Mouse (Mus musculus) midbrain, embryonic 12.5 days (tissue): ENCODE data around the gene Cyyr1. TPM values are rescaled to one million over a fixed set of nuclear protein-coding genes. Genes with fewer than 3 reads are reported as not detected.
"Not testable (repeated sequence)": the region's sequence is repeated elsewhere in the genome, so short reads cannot be mapped to it uniquely, and the experiment has no call there.

Experiments
- ATAC-seq: fragments of 200-750 bp; cut with Nextera tagmentation; 2 replicates; pipeline ENCODE4 v1.8.0; 2017; ENCODE audit warnings: low read depth, moderate TSS enrichment, moderate library complexity; ENCODE audit not compliant: low FRiP score
- H3K27ac ChIP-seq: fragments of 300-500 bp; sonication (generic); replicated peaks from 2 replicates; pipeline ENCODE4 v1.5.1; 2016; ENCODE audit warnings: mild to moderate bottlenecking
- H3K27me3 ChIP-seq: fragments of 300-500 bp; sonication (generic); 2 replicates; pipeline ENCODE4 v1.6.1; 2016; ENCODE audit warnings: mild to moderate bottlenecking
- H3K36me3 ChIP-seq: fragments of 300-500 bp; sonication (generic); 2 replicates; pipeline ENCODE4 v1.6.1; 2016
- H3K4me1 ChIP-seq: fragments of 300-500 bp; sonication (generic); 2 replicates; pipeline ENCODE4 v1.6.1; 2016
- H3K4me2 ChIP-seq: fragments of 300-500 bp; sonication (generic); replicated peaks from 2 replicates; pipeline ENCODE4 v1.6.1; 2016; ENCODE audit warnings: mild to moderate bottlenecking, moderate library complexity
- H3K4me3 ChIP-seq: fragments of 300-500 bp; sonication (generic); 2 replicates; pipeline ENCODE4 v1.5.1; 2016; ENCODE audit warnings: mild to moderate bottlenecking
- H3K9ac ChIP-seq: fragments of 300-500 bp; sonication (generic); replicated peaks from 2 replicates; pipeline ENCODE4 v1.6.1; 2016; ENCODE audit warnings: mild to moderate bottlenecking, moderate library complexity
- H3K9me3 ChIP-seq: fragments of 300-500 bp; sonication (generic); 2 replicates; pipeline ENCODE4 v1.6.1; 2016; ENCODE audit warnings: mild to moderate bottlenecking
- WGBS: fragments of 180-500 bp; shearing (Covaris S2); methylation state at CpG from one replicate; pipeline ENCODE4 v1.1.7; 2016; 5-methylcytosine and 5-hydroxymethylcytosine counted together
- polyA plus RNA-seq: library from polyadenylated mRNA; unstranded; fragments of >200 nt; fragmentation: Nextera tagmentation; extraction: Ambion mirVana; gene quantifications from 2 replicates; pipeline ENCODE4 v1.2.1, GENCODE M21; 2016

Cyyr1 gene
- 3.2 and 3.3 TPM in 2 replicates for polyA plus RNA-seq

DNA sequence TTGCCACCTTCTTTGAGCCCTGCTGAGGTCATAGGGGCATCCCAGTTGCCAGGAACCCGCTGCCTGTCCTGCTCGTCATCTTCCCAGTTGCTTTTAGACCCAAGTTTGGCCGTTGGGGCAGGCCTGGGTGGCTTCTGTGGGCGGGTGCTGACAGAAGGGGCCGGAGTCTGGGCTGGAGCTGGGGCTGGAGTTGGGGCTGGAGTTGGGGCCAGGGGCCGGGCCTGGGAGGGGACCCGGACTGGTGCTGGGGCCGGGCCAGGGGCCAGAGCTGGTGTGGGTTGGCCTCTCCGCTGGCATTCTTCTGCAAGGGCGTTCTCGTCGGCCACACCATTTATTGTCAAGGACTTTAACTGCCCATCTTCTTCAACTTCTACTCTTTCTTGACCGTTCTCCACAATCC lies at the start of gene Cyyr1:
Gene Cyyr1, minus strand, starts transcription at position 101 of the 400 bp plus-strand sequence.
- not testable (repeated sequence) for H3K4me2 ChIP-seq, ATAC-seq, H3K27ac ChIP-seq, H3K9me3 ChIP-seq, H3K36me3 ChIP-seq, H3K27me3 ChIP-seq, H3K4me3 ChIP-seq, H3K9ac ChIP-seq
- 84% methylated on average over 10 of the region's 13 CpGs for WGBS
- H3K4me1 ChIP-seq: peaks cover 17% of the 10 kb centered on the region

DNA sequence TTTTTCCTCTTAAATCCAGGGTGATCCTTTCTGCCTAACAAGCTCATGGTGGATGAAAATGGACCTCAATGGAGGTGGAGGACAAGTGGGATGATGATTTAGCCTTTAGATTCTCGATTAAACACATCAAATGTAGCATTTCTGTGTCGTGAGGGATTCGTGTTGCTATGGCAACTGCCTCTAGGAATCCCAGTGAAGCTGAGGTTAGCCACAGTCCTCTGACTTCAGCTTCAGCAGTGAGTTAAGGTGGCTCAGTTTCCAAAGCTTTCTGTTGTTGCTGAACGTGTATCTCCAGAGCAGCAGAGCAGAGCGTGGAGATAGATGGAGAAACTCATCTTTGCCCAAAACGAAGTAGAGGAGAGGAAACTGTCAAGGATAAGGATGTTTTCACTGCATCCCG lies 35.6 kb upstream of the Cyyr1 start:
- WGBS: 55% methylated on average over 7 of the region's 7 CpGs
- H3K27me3 ChIP-seq: no peaks in the 10 kb centered on the region
- H3K4me1 ChIP-seq: no peaks in the 10 kb centered on the region
- no peaks in the 10 kb centered on the region for H3K9me3 ChIP-seq
- H3K4me2 ChIP-seq: no peak overlapping the region
- H3K9ac ChIP-seq: no peak overlapping the region
- ATAC-seq: no peak
- no peak overlapping the region for H3K27ac ChIP-seq
- no peak overlapping the region for H3K4me3 ChIP-seq
- no peaks in the 10 kb centered on the region for H3K36me3 ChIP-seq

DNA sequence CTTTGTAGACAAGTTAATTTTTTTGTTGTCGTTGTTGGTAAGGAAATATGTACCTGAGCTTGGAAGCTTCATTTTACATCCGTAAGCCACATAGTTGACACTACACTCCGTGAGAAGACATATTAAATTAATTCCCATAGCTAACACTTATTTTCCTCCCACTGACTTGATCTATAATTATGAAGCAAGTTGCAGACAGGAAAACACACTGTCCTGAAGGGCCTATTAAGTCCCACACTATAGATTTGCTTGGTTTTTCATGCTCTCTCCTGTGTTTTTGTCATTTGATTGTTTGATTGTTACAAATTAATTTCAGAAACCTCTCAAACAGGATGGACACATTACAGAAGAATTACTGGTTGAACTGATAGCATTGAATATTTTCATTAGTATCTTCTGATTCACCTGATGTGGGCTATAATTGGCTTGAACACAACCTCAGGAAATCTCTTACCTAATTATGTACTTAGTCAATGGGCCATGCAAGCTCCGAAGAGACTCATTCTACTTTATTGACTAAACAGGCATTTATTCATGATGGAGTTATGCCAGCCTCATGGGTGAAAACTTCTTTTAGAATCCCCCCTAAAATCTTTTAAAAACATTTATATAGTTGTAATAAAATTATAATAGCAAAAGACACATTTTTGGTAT lies 34.5 kb upstream of the Cyyr1 start:
- H3K9me3 ChIP-seq: no peaks in the 10 kb centered on the region
- H3K9ac ChIP-seq: no peak overlapping the region
- no peak for ATAC-seq
- H3K27me3 ChIP-seq: no peaks in the 10 kb centered on the region
- H3K4me1 ChIP-seq: no peaks in the 10 kb centered on the region
- 90% methylated on average over 4 of the region's 4 CpGs for WGBS
- no peak overlapping the region for H3K27ac ChIP-seq
- H3K36me3 ChIP-seq: no peaks in the 10 kb centered on the region
- H3K4me2 ChIP-seq: no peak overlapping the region
- H3K4me3 ChIP-seq: no peak overlapping the region

DNA sequence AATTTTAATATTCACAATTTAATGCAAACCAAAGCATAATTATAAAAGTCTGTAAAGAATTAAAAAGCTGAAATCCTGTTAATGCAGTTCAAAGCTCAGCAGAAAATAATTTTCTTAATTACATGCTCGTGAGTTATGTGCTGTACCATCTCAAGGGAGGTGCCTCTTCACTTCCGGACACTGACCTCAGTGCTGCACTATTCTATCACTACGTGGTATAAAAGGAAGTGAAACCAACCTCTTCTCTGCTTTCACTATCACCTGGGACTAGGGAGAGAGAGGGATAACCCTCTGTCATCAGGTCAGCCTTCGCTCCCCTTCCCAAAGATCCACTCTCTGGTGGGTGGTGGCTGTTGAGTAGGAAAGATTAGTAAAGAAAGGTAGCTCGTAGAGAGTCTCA lies 13.3 kb upstream of the Cyyr1 start:
- 84% methylated on average over 5 of the region's 5 CpGs for WGBS
- no peak for ATAC-seq

DNA sequence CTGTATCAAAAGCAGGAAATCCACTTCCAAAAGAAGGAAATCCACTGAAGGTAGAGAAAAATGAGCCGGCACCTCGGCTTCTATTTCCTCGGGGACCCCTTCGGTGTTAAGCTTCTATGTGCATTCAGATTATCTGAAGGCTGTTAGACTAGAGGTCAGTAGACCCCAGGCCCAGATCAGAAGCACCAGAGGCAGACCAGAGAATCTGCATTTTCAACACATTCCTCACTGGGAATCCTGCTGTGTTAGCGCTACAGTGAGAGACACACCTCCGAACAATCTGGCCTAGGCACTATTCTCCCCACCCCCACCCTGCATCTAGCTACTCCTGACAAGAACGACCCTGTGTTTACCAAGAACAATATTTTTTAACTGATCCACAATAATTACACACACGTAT lies 641 bp upstream of the Cyyr1 start:
- H3K9me3 ChIP-seq: no peaks in the 10 kb centered on the region
- ATAC-seq: no peak
- H3K36me3 ChIP-seq: no peaks in the 10 kb centered on the region
- H3K27ac ChIP-seq: no peak overlapping the region
- no peaks in the 10 kb centered on the region for H3K27me3 ChIP-seq
- WGBS: 43% methylated on average over 8 of the region's 8 CpGs
- H3K4me2 ChIP-seq: no peak overlapping the region
- no peak overlapping the region for H3K9ac ChIP-seq
- peaks cover 15% of the 10 kb centered on the region for H3K4me1 ChIP-seq
- no peak overlapping the region for H3K4me3 ChIP-seq

More for the DNA sequence above, 13.3 kb upstream of the Cyyr1 start:
- Histone ChIP-seq H3K9me3 (no peaks in the 10 kb centered on the region), H3K9ac (no peak overlapping the region), H3K36me3 (no peaks in the 10 kb centered on the region), H3K4me3 (no peak overlapping the region), H3K27me3 (no peaks in the 10 kb centered on the region), H3K4me1 (no peaks in the 10 kb centered on the region), H3K4me2 (no peak overlapping the region), H3K27ac (no peak overlapping the region)

DNA sequence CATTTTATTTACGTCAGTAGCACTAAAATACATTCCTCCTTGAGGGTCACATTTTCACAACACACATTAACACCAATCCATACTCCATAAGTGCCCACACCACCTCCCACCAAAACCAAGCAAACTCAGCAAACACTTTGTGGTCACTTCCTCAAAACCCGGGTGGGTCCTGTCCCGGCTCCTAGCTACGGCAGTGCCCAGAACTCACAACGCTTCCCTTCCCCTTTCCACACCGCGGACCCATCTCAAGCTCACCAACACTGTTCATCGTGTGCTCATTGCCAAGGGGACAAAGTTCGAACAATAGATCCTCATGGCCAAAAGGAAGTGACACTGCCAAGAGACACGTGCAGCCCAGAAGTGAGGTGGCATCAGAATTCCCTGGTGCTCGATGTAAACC lies 1.2 kb downstream of the Cyyr1 start:
- H3K4me3 ChIP-seq, H3K36me3 ChIP-seq, H3K27me3 ChIP-seq, H3K9ac ChIP-seq, ATAC-seq, H3K27ac ChIP-seq, H3K9me3 ChIP-seq, H3K4me2 ChIP-seq: not testable (repeated sequence)
- WGBS: 87% methylated on average over 1 of the region's 11 CpGs
- peaks cover 17% of the 10 kb centered on the region for H3K4me1 ChIP-seq

DNA sequence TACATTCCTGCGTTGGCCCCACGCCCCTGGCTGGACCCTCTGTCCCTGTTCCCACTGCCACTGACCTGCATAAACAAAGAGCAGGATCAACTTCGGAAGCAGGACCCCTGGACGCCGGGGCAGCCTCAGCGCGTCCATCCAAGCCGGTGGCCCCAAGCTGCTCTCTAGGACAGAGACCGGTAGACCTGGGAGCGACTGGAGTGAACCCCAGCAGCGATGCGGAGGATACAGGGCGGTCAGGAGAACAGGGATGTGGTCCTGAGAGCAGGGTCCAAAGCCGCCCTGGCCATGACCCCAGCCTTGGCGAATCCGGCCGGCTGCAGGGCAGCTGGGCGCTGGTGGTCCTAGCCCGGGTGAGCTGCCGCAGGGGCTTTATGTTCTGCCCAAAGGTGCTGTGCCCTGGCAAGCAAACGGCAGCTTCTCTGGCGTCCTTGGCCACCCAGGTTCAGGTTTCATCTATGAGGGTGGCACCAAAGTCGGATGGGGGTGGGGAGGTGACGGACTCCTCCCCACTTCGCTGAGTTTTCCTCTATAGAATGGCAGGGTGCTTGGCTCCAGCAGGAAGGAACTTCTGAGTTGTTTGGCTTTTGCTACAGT lies 3.1 kb downstream of the Cyyr1 start:
- Histone ChIP-seq H3K9me3 (no peaks in the 10 kb centered on the region), H3K27ac (no peak overlapping the region), H3K4me2 (peak overlapping the region; percentile 58), H3K27me3 (no peaks in the 10 kb centered on the region), H3K36me3 (no peaks in the 10 kb centered on the region), H3K4me1 (peaks cover 17% of the 10 kb centered on the region), H3K9ac (peak overlapping the region; percentile 52), H3K4me3 (peak overlapping the region; percentile 41)
- ATAC-seq: peak; percentile 68
- 1% methylated on average over 25 of the region's 25 CpGs for WGBS

DNA sequence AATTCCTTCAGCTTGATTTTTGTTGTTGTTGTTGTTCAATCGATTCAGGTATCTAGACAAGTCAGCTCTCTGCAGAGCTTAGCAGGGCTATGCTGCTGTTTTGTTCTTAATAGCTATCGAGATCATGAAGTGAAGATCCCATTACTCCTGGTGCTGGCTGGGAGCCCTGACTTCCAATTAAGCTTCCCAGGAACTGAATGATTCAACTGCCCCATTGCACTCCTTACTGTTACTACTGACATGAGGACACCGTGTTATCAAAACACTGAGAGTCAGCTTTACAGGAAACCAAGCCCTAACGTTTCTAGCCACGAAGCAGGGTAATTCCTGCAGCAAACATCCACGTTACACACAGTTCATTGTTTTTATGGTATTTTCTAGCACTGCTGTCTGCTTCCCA lies 6.7 kb downstream of the Cyyr1 start:
- 86% methylated on average over 6 of the region's 6 CpGs for WGBS
- Histone ChIP-seq H3K36me3 (no peaks in the 10 kb centered on the region), H3K27me3 (no peaks in the 10 kb centered on the region), H3K9me3 (no peaks in the 10 kb centered on the region), H3K4me3 (no peak overlapping the region), H3K27ac (no peak overlapping the region), H3K9ac (no peak overlapping the region), H3K4me1 (peaks cover 17% of the 10 kb centered on the region), H3K4me2 (no peak overlapping the region)
- ATAC-seq: no peak

DNA sequence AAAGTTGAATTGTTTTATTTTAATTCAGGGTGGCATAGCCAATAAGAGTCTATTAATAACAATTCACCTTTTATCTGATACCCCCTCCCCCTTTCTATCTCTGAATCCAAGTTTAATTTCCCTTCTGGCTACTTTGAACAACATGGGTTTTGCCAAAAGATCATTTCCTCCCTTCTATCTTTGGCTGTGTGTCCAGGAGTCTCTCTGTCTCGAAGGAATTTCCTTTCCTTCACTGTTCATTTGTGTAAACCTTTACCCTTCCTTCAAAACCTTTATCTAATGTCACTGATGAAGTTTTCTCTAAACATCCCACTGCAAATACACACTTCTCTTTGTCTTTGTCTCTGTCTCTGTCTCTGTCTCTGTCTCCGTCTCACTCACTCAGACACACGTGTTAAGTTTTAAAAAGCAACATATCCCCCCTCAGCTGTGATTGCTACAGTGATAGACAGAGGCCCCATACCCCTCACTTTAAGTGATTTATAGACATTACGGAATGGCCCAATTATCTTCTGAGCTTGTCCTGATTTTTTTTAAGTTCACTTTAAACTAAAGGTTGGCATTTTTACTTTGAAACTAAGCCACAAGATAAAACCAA lies 11.4 kb downstream of the Cyyr1 start:
- WGBS: 81% methylated on average over 4 of the region's 4 CpGs
- no peaks in the 10 kb centered on the region for H3K36me3 ChIP-seq
- no peak overlapping the region for H3K4me3 ChIP-seq
- H3K27me3 ChIP-seq: no peaks in the 10 kb centered on the region
- H3K4me2 ChIP-seq: no peak overlapping the region
- ATAC-seq: no peak
- H3K27ac ChIP-seq: no peak overlapping the region
- H3K9me3 ChIP-seq: no peaks in the 10 kb centered on the region
- H3K4me1 ChIP-seq: no peaks in the 10 kb centered on the region
- H3K9ac ChIP-seq: no peak overlapping the region

DNA sequence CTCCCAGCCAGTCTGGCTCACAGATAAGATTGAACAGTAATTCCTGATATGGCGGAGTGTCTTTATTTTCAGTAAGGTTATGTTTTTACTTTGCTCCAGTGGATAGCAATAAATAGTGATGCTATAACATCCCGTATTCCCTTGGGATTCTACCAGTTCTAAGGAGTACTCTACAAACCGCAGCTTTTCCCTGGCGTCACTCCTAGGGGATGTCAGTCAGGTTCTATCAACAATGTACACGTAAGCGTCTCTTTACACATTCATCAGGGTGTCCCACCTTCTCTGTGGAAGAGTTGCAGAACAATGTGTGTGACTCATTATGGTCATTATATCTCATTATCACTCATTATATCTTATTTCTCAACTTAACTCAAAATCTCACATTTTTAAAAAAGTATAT lies 12.2 kb downstream of the Cyyr1 start:
- Histone ChIP-seq H3K27ac (no peak overlapping the region), H3K9ac (no peak overlapping the region), H3K4me3 (no peak overlapping the region), H3K36me3 (no peaks in the 10 kb centered on the region), H3K27me3 (no peaks in the 10 kb centered on the region), H3K4me1 (no peaks in the 10 kb centered on the region), H3K9me3 (no peaks in the 10 kb centered on the region), H3K4me2 (no peak overlapping the region)
- WGBS: 87% methylated on average over 6 of the region's 6 CpGs
- ATAC-seq: no peak

DNA sequence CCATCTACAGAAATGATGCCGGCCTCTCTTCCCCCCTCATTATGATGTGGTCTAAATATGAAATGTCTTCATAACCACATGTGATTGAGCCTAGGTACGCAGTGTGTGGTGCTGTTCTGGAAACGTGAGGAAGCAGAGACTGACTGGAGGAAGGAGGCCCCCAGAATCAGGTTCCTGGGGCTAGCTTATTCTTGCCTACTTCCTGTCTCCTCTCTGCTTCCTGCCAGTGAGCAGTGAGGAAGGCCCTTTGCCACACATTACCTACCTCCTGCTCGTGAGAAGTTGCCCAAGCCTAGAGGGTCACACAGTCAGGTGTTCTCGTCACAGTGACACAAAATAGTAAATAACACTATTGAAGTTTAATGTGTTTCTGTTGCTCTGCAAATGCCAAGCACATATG lies 14.8 kb downstream of the Cyyr1 start:
- no peak overlapping the region for H3K9ac ChIP-seq
- no peaks in the 10 kb centered on the region for H3K4me1 ChIP-seq
- H3K4me3 ChIP-seq: no peak overlapping the region
- ATAC-seq: no peak
- WGBS: 78% methylated on average over 5 of the region's 5 CpGs
- no peaks in the 10 kb centered on the region for H3K9me3 ChIP-seq
- no peaks in the 10 kb centered on the region for H3K36me3 ChIP-seq
- H3K4me2 ChIP-seq: no peak overlapping the region
- H3K27ac ChIP-seq: no peak overlapping the region
- no peaks in the 10 kb centered on the region for H3K27me3 ChIP-seq

DNA sequence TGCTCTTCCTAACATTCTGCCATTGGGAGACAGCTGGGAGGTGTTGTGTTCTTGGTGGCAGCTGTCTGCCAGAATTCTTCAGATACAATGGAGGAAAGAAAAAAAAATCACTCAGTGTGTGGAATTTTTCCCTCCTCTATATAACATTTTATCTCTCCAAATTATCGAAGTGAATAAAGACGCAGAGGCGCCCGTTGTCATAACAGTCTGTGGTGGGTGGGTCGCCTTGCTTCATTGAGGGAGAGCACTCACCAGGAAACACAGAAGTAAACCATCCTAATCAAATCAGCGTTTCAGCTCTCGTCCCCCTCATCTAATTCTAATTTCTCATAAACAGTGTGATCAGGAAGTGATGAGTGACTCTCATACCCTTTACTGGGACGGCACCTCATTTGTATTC lies 17.1 kb downstream of the Cyyr1 start:
- Histone ChIP-seq H3K4me3 (no peak overlapping the region), H3K27me3 (no peaks in the 10 kb centered on the region), H3K36me3 (no peaks in the 10 kb centered on the region), H3K9me3 (no peaks in the 10 kb centered on the region), H3K27ac (no peak overlapping the region), H3K4me1 (no peaks in the 10 kb centered on the region), H3K4me2 (no peak overlapping the region), H3K9ac (no peak overlapping the region)
- 91% methylated on average over 8 of the region's 8 CpGs for WGBS
- ATAC-seq: no peak
